Mouse (Mus musculus): ENCODE data around the gene Tmem243.
"Not testable (repeated sequence)": the region's sequence is repeated elsewhere in the genome, so short reads cannot be mapped to it uniquely, and the experiment has no call there.

- TF ChIP-seq CTCF (IDR thresholded peaks at IDR 0.05; ENCODE audit: low read depth, low read length); TAL1 (conservative IDR thresholded peaks at IDR 0.05; ENCODE audit: low read depth, low read length); GATA1 (IDR thresholded peaks at IDR 0.05; ENCODE audit: borderline replicate concordance, low read length); POLR2AphosphoS5 (IDR thresholded peaks at IDR 0.05; ENCODE audit: insufficient replicate concordance, low read depth, low read length): not testable (repeated sequence)
Observed at GRCm38 (mm10) chr5:9165151-9165550, 64.7 kb downstream of the Tmem243 start.
